ENCODE assay signal across 20 mouse cellular contexts in genomic region chr4:9982786-9983525, GRCm38 (mm10).
"Had no signal": no experiment of that assay in that cellular context is flagged by ENCODE, and none has a peak within 500 bp of the region (broad histone marks: within the 10 kb centered on the region; RNA-seq: fewer than 3 reads in every experiment).

No protein-coding gene starts in this region.

- H3K27me3 ChIP-seq: limb, embryonic 13.5 days; liver, embryonic 12.5 days; liver, embryonic 15.5 days; midbrain, embryonic 12.5 days; midbrain, embryonic 15.5 days; neural tube, embryonic 12.5 days; neural tube, embryonic 15.5 days had no signal

- DNase-seq: kidney, adult 2 months; kidney, postnatal 10 days; kidney, postnatal 4 days; liver; right cerebral cortex, adult 18-20 months; right cerebral cortex, postnatal 14 days; right cerebral cortex, postnatal 4 days; thymus, adult 2 months; thymus, postnatal 14 days; thymus, postnatal 4 days had no signal

- H3K4me1 ChIP-seq: liver, embryonic 12.5 days; liver, embryonic 15.5 days; midbrain, embryonic 12.5 days; midbrain, embryonic 15.5 days; neural tube, embryonic 12.5 days; neural tube, embryonic 15.5 days had no signal

- H3K4me2 ChIP-seq: limb, embryonic 13.5 days; liver, embryonic 12.5 days; liver, embryonic 15.5 days; midbrain, embryonic 12.5 days; midbrain, embryonic 15.5 days; neural tube, embryonic 12.5 days; neural tube, embryonic 15.5 days had no signal

- H3K4me3 ChIP-seq: limb, embryonic 10.5 days; limb, embryonic 13.5 days; liver, embryonic 12.5 days; liver, embryonic 15.5 days; midbrain, embryonic 12.5 days; midbrain, embryonic 15.5 days; neural tube, embryonic 12.5 days; neural tube, embryonic 15.5 days had no signal

- H3K36me3 ChIP-seq: limb, embryonic 10.5 days; limb, embryonic 13.5 days; liver, embryonic 12.5 days; liver, embryonic 15.5 days; midbrain, embryonic 12.5 days; midbrain, embryonic 15.5 days; neural tube, embryonic 12.5 days; neural tube, embryonic 15.5 days had no signal

- ATAC-seq: intestine, postnatal 0 days; liver, embryonic 12.5 days; midbrain, embryonic 15.5 days had no signal

- H3K9ac ChIP-seq: limb, embryonic 13.5 days; liver, embryonic 12.5 days; liver, embryonic 15.5 days; midbrain, embryonic 12.5 days; midbrain, embryonic 15.5 days; neural tube, embryonic 12.5 days; neural tube, embryonic 15.5 days had no signal

- H3K9me3 ChIP-seq: limb, embryonic 10.5 days; limb, embryonic 13.5 days; liver, embryonic 12.5 days; liver, embryonic 15.5 days; midbrain, embryonic 12.5 days; midbrain, embryonic 15.5 days; neural tube, embryonic 12.5 days; neural tube, embryonic 15.5 days had no signal

- H3K27ac ChIP-seq: limb, embryonic 10.5 days; limb, embryonic 13.5 days; liver, embryonic 12.5 days; liver, embryonic 15.5 days; midbrain, embryonic 12.5 days; midbrain, embryonic 15.5 days; neural tube, embryonic 12.5 days; neural tube, embryonic 15.5 days; stomach, postnatal 0 days had no signal
